Mouse (Mus musculus): ENCODE data around the gene Slc25a36.
A peak's percentile ranks its signal among the peaks of the same experiment; 100 is the strongest.

Slc25a36 gene

GRCm38 (mm10) chr9:97041633-97042032, 69.3 kb downstream of the Slc25a36 start:
- no peak for DNase-seq (ENCODE audit: low spot score in 2 of 2)

- DNase-seq (ENCODE audit: low spot score in 2 of 2) = no peak
Measured at GRCm38 (mm10) chr9:97038010-97038409, 72.9 kb downstream of the Slc25a36 start.

- peak in 1 of 2 experiments; percentile 13 for DNase-seq (ENCODE audit: low spot score in 2 of 2)
Measured at GRCm38 (mm10) chr9:97036656-97037055, 74.3 kb downstream of the Slc25a36 start.

- DNase-seq (ENCODE audit: low spot score in 2 of 2) = no peak
Measured at GRCm38 (mm10) chr9:97027361-97027760, 83.6 kb downstream of the Slc25a36 start.

GRCm38 (mm10) chr9:97026006-97026405, 85.0 kb downstream of the Slc25a36 start:
- DNase-seq (ENCODE audit: low spot score in 2 of 2) = no peak

All from urinary bladder, postnatal 36 days (tissue).